Mouse (Mus musculus) right cerebral cortex, adult 18-20 months (tissue): ENCODE measurements around the gene Tbcc.
A peak's percentile ranks its signal among the peaks of the same experiment; 100 is the strongest.

Experiments
- DNase-seq: peaks from one replicate; pipeline ENCODE4 v3.0.0; 2022; ENCODE audit warnings: mixed read lengths

The Tbcc gene

DNA sequence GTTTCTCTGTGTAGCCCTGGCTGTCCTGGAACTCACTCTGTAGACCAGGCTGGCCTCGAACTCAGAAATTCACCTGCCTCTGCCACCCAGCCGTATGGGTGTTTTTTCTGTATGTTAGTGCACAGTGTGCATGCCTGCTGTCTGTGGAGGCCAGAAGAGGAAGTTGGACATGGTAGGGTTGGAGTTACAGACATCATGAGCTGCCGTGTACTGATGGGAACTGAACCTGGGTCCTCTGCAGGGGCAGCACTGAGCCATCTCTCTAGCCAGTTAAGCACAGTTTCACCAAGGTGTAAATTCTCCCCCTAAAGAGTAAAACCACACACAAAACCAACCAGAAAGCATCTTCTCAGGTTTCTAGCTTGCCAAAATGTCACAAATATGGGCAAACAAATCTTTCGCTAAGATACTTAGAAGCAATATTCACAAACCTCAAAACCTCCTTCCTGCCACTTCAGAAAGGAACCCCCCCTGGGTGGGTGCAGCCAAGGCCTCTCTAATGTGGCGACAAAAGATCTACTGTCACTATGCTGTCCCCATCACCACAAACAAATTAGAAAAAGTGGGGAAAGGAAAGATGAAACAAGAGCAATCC is 20.2 kb upstream of the Tbcc start:
- DNase-seq, result no peak

DNA sequence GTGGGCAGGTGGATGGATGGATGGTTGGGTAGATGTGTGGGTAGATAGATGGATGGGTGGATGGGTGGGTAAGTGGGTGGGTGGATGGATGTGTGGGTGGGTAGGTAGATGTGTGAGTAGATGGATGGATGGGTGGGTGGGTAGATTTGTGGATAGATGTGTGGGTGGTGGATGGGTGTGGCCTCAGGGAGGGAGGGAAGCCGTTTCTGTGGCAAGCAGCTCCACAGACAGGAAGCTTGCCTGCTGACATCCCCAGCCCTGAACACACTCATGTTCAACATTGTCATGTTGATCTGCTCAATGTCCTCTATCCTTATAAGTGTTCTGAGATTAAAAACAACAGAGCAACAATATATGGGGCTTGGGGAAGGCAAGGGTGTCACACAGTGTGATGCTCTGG is 19.6 kb upstream of the Tbcc start:
- DNase-seq, result no peak

DNA sequence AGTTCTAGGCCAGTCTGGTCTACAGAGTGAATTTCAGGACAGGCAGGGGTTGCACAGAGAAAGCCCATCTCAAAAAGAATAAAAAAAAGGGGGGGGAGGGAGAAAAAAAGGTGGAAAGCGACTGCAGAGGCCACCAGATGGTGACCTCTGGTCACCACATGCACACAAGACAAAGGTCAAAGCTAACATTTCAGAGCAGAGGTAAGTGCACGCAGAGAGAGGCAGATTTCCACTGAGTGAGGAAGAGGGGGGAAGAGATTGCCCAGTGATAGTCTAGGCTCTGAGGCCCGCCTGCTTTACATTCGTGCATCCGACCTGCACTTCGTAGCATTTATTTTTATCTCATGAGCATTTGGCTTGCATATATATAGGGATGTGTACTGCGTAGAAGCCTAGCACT is 17.7 kb upstream of the Tbcc start:
- DNase-seq, result no peak

DNA sequence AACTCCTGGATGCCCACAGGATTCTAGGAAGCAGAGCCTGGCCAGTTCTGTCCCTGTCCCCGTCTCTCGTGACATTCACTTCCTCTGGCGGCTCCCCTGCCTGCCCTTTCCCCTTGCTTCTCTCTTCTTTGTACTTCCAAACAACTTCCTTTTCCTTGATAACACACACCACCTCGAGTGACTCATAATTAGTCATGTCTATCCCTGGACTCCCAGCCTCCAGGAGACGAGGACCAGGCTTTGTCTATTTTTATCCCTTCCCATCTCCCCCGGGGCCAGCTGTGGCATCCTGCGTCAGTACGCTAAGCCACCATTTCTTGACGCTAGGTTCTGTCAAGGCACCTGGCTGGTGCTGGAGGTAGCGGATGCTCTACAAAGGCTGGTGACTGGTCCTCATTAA is 16.4 kb upstream of the Tbcc start:
- peak; percentile 66 for DNase-seq

DNA sequence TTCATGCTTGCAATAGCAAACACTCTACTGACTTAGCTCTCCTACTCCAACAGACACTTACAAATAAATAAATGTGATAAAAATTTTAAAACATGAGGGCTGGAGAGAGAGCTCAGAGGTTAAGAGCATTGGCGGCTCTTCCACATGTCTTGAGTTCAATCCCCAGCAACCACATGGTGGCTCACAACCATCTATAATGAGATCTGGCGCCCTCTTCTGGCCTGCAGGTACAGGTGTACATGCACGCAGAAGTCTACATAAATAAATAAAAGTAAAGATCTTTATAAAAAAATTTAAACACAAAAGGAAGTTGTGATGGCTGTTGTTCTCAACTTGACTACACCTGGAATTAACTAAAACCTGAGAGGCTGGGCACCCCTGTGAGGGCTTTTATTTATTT is 14.9 kb upstream of the Tbcc start:
- DNase-seq, result no peak

DNA sequence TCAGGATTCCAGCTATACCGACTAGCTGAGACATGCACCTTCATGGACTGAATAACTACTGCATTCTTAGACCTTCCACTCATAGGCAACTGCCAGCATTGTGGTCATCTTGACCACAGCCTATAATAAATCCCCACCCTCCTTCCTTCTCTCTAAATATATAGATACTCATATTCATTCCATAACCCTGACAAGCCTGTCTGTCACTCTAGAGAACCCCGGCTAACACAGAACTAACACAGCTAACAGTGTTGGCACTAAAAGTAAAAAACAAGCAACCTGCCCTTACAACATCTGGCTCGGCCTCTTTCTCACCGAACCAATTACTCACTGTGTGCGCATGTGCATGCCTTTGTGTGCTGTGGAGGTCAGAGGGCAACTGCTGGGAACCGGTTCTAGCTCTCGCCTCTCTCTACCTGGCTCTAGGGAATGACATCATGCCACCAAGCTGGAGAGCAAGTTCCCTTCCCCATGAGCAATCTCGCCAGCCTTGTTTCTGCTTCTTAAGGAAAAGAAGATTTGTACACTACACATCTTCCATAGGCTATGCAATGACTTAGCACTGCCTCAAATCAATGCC is 14.0 kb upstream of the Tbcc start:
- DNase-seq, result no peak

DNA sequence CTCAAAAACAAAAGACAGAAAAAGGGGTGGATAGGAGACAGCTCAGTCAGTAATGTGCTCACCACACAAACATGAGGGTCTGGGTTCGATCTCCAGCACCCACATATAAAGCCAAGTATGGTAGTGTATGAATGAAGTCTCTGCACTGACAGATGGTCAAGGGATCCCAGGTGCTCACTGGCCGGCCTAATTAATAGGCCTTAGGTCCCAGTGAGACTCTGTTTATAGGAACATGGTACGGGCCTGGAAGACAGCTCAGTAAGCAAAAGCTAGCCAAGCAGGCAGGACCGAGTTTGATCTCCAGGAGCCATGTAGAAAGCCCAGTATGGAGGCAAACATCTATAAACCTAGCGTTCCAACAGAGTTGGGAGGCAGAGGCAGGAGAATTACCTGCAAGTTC is 13.4 kb upstream of the Tbcc start:
- DNase-seq, result no peak

DNA sequence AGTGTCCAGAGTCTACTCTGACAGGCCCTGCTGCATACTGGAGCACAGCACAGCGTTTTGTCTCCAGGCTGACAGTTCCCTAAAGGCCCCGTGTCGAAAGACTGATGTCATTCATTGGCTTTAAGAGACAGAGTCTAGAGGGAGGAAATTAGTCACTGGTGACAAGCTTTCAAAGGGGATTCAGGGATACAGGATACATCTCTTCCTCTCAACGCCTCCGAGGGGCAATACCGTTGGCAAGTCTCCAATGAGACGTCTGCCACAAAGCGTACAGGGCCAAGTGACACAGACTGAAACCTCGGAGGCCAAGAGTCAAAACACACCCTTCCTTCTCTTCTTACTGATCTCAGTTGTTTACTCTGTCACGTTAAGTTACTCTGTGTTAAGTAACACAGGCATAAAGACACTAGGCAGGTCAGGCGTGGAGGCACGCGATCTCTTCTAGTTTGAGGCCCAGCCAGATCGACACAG is 10.6 kb upstream of the Tbcc start:
- no peak for DNase-seq

DNA sequence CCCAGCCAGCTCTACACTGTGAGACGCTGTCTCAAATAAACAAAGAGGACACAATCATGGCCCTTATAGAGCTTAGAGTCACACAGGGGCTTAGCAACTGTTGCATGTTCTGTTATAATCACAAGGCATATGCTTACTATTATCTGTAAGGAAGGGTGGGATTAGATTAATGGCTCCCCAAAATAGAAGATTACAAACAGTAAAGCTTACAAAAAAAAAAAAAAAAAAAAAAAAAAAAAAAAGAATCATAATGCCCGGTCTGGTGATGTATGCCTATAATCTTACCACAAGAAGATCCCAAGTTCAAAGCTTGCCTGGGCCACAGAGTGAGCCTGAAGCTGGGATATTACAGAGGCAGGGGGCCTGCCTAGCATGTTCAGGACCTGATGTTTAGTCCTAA is 10.2 kb upstream of the Tbcc start:
- DNase-seq, result no peak

DNA sequence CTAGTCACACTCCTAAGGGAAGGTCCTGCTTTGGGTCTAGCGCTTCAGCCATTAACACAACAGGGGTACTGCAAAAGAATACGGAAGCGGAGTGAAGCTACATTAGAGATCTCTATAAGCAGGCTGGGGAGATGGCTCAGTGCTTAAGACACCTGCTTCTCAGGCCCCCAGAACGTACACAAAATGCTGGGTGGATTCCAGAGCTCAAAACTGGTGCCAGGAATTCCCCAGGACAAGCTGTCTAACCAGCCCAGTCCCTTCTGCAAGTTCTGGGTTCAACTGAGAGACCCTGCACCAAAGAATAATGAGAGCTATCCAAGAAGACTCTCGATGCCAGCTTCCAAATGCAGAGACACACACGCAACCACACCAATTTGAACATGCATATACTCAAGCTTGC is 8.8 kb upstream of the Tbcc start:
- no peak for DNase-seq

DNA sequence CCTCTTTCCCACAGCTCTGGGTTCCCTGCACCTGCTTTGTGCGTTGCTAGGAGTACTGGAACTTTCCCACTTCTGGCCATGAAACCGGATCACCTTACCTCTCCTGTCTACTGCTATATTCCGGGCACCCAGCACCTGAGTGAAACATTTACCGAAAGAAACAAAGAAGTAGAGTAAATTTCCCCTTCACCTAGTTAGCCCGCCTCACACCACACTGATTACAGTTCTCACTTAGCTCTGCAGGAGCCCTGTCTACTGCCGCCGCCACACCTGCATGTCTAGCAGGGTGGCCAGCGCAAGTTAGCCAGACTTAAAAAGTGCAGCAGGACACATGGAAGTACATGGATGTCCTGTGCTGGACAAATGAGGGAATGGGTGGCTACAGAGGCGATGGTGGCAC is 7.4 kb upstream of the Tbcc start:
- no peak for DNase-seq

DNA sequence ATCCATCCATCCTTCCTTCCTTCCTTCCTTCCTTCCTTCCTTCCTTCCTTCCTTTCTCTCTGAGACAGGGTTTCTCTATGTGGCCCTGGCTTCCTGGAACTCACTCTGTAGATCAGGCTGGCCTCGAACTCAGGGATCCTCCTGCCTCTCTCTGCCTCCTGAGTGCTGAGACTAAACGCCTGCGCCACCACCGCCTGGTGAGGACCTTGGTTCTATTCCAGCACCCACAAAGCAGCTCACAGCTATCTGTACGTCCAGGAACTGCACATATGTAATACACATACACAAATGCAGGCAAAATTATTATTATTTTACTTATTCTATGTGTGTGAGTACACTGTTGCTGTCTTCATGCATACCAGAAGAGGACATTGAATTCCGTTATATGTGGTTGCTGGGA is 5.7 kb upstream of the Tbcc start:
- DNase-seq, result no peak

DNA sequence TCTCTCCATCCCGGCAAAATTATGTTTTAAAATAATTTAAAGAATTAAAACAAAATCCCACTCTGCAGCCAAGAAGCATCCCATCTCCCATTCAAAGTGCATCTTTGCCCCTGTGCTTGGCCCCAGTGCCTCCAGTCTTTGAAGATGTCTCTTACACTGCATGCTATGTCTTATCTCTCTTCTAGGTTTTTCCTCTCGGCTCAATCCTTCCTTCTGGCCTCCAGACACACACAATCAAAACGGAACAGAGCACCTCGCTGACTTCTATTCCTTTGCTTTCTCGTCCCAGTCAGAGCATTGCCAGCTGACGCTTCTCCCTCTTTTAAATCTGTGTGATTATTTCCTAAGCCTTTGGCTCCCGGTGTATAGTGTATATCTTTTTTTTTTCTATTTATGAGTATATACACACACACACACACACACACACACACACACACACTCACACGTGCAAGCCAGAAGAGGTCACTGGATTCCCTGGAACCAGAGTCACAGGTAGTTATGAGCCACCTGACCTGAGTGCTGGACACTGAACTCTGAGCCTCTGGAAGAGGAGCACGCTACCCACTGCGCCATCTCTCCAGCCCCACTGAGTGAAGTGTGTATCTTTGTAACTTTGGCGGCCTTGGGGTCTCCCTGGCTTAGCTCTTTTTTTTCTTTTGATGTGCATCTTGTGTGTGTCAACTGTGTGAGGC is 5.1 kb upstream of the Tbcc start:
- DNase-seq, result no peak

DNA sequence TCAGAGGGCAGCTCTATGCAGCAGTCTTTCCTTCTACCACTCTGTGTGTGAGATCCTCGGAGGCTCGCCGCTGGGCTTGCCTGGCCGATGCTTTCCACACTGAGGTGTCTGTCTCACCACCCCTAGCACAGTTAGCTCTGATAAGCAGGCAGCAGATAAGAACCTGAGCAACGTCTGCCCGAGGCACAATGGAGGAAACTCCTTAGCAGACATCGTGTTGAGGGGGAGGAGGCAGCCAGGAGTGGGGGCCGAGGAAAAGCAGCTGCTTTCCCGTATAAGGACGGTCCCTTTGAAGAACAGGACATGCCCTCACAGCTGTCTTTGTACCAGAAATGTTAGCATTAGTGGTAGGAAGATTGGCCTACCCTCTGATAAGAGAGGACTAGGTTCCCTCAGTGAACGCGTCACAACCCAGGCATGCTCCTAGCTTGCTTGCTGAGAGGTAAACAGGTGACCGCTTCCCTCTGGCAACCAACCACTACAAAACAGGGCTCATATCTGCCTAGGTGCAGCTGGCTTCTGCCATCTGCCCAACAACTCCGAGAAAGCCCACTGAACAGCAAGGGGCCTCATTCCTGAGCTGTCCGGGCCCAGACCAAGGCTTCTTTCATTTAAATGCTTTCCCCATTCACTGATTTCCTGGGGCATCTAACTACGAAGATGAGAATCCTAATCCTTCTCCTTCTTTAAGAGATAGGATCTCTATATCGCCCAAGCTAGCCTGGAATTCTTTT is 4.4 kb upstream of the Tbcc start:
- DNase-seq, result no peak

DNA sequence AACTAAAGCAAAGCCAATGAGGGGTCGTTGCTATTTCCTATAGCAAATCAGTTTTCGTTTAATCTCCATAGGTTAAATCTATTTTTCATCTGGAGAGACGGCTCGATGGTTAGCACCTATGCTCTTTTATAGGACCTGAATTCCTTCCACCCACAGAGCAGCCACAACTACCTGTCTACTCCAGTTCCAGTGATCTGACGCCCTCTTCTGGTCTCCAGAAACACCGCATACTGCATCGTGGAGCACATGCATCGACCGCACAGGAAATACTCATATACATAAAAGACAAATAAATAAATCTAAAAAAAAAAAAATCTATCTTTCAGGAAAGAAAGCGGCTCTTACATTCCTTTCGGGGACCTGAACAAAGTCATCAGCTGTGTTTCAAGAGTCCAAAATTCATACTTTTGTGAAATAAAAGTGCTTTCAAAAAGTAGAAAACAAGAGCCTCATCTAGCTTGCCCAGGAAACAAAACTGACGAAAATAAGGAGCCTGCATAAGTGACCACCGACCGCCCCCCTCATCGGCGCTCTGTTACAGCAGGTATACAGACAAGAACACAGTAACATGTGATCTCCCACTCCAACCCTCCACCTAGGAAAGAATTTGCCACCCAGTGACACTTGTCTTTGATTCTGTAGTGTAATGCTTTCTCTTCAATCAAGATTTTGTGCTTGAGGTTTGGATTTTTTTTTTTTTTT is 1.8 kb upstream of the Tbcc start:
- peak; percentile 58 for DNase-seq

DNA sequence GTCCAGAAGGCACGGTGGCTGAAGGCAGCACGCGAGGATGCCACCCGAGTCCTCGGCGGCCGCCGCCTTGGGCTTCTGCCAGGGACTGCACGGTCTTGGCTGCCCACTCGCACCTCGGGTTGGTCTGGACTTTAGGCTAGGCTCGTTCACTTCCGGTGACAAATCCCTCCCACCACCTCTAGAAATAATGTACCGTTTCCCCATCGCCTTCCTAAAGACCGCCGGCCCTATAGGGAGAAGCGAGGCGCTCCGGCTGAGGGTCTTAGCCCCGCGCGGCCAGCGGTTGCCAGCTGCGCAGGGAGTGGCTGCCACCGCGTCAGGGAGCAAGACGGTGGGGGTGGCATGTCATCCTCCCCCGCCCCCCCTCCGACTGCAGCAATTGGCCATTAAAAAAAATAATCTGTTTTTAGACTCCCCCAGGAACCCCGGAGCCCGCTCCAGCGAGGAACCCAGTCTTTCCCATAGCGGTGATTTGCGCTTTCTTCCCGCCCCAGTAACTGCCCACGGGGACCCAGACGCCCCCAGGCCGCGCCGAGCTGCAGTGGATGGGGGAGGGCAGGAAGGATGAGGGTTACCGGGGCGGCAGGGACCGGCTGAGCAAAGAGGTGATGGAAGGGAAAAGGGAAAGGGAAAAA is 917 bp upstream of the Tbcc start:
- peak; percentile 83 for DNase-seq

DNA sequence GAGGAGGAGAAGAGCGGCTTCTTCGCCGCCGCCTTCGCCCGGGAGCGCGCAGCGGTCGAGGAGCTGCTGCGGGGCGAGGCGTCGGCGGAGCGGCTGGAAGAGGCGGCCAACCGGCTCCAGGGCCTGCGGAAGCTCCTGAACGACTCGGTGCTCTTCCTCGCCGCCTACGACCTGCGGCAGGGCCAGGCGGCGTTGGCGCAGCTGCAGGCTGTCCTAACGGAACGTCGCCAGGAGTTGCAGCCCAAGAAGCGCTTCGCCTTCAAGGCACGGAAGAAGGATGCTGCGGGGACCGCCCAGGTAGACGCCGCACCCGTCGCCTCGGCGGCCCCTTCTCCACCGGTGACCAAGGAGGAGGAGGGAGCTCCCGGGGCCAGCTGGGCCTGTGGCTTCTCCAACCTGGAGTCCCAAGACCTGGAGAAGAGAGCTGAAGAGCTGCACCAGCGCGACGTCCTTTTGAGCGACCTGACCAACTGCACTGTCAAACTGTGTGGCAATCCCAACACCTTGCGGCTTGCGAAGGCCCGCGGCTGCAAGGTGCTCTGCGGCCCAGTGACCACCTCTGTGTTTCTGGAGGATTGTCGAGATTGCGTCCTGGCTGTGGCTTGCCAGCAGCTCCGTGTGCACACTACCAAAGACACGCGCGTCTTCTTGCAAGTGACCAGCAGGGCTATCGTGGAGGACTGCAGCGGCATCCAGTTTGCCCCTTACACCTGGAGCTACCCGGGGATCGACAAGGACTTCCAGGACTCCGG is 535 bp downstream of the Tbcc start:
- DNase-seq, result peak; percentile 73

DNA sequence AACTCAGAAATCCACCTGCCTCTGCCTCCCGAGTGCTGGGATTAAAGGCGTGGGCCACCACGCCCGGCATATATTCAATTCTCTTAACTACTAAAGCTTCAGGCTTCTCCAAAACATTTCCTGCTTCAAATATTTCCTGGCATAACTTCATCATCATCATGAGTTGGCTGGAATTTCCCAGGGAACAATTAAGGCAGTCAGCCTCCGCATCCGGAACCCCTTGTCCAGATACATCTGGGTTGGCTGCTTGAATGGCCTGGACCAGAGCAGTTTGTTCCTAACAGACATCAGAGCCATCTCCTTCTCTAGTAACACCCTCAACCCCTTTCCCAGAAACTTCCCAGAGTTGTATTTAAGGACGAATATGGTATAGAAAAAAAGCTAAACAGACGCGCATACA is 4.9 kb downstream of the Tbcc start:
- no peak for DNase-seq

DNA sequence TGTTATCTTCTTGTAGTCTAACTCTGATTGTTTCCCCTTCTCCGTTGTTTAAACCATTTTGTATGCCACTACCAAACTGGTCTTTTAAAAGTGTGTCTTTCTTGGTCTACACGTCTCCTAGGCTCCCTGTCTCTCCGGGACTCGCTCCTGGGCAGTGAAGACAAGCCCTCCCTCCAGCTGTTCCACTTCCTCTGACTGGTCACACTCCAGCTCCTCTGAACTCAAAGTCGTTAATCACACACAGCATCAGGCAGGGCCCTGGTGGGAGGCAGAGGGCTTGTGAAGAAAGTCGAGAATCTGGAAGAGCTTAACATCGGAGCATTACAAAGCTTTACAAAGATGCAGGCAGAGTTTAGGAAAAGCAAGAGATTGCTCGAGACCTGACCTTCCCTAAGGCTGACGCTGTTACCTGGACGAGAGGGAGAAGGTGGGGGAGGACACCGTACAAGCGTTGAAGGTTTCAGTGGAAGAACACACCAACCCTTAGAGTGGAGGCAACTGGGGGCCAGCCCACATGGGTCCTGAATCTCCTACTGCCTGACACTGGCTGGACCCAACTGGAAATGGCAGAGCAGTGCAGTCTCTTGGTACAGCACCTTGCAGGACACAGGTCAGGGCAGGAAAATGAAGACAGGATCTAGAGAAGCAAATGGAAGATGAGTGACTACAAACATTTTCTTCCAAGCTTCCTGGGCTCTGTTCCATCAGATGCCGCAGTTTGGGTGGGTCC is 6.9 kb downstream of the Tbcc start:
- no peak for DNase-seq

DNA sequence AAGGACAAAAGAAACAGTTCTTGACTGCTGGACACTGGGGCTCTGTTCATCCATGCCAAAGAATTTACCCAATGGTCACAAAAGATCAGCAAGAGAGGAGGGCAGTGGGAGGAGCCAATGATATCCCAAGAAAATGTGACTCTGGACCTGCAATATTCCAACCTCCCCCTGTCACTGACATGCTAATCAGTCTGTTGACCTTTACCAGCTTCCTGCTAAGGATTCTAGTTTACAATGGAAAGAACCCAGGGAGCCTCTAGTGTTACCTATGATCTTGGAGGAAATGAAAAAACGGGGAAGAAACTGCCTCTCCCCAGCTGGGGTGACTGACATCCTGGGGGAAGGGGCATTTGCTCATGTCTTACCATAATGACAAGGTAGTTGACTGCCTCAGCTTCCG is 10.5 kb downstream of the Tbcc start:
- DNase-seq, result no peak

DNA sequence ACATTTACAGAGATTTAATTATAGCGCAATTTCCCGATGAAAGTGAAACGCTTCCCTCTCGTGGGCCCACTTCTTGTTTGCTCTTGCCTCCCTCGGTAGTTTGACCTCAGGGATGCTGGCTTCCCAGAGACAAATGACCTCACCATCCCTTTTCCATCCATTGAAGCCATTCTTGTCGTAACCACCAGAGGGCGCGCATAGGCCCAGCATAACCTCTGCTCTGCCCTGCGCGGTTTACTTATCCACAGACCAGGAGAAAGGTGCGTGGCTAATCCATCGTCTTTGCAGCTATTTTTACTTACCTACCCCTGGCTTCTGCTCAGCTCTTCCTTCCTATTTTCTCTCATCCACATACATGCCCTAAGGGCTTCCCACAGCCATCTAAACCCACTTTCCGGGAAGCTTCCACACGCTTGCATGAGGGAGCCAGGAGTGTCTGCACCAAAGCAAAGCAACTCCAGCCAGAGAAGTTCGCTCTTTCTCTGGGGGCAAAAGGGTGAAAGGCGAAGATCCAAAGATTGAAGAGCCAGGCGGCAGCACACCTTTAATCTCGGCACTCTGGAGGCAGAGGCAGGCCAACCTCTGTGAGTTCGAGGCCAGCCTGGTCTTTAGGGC is 13.5 kb downstream of the Tbcc start:
- peak; percentile 77 for DNase-seq
